Mouse (Mus musculus): Measurements from ENCODE around the gene Fcrl6.

Fcrl6 gene

DNA sequence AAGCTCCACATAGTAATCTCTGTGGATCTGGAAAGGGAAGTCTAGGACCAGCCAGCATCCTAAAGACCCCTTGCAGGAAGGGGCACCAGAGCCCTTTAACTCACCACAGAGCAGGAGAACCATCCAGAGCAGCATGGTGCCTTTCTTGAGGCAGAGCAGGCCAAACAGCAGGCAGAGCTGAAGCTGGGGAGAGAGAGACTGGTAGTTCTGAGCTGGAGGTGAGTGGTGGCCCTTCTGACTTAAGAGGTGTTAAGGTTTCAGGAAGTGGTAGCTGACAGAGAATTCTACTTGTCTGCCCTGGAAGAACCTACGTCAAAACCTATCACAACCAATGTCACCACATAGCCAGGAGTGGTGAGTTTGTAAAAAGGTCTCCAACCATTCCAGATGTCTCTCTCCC, at the start of gene Fcrl6:
Gene Fcrl6 (minus strand): TSS at position 226 of the 400 bp plus-strand sequence.
- in situ Hi-C loops (cut with MboI, MseI), result no loop called here

DNA sequence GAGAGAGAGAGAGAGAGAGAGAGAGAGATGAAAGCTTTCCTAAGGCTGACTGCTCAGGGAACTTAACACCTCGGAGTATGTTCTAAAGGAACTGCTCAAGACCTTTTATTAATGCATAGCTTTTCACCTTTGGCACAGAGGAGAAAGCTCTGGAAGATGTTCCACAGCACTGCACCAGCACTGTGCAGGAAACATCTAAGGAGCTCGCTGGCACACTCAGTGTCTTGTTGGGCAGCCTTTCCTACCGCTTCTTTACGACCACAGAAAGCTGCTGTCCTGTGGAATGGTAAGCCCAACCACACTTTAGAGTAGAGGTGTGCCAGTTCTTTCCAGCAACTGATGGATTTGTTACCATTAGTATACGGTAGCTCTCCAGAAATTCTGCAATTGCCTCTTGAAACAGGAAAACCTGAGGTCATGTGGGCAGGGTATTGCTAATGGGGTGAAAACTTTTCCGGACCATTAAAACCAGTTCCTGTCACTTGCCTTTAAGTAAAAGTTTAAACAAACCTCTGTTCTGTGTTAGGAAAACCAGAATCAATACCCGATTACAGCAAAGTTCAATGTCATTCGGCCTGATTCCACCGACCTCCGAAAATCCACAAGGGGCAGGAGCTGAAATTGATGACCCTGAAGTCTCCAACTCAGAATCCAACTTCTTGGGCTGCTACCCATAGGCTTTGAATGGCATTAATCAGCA, 49.1 kb upstream of the Fcrl6 start:
- in situ Hi-C loops (cut with MboI, MseI), result loop anchor here in 1 of 2 experiments (10.0 kb wide), 1 partner anchor 743 kb away; no protein-coding TSS in a partner anchor

DNA sequence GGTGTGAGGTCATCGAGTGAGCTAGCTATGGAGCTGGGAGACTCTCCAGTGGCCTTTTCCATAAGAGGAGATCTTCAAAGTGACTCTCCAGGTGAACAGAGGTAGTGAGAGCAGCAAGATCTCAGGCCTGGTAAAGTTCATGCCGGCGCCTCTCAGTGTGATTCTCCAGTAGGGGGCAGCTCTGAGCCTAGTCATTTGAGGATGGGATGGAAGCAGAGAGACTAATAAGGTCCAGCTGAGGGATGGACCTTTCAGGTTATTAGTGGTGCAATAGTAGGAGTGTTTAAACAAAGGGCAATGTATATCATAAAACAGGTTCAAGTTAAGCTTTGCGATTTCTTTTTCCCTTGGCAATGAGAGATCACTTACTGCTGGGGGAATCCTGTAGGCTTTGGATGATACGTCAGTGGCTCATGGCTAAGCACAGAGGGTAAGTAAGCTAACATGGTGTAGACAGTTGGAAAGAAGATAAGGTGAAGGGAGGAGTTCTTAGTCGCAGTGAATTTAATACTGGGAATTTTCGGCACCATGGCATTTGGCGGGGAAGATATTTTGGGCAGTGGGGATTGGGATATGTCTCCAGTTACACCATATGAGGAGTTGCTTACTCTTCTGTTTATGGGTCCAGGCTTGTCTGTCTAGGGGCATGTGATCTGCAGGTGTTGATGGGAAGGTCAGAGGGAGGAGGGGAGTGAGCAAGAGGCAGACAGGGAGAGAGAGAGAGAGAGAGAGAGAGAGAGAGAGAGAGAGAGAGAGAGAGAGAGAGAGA, 48.4 kb upstream of the Fcrl6 start:
- in situ Hi-C loops (cut with MboI, MseI), result loop anchor here in 1 of 2 experiments (10.0 kb wide), 1 partner anchor 744 kb away; no protein-coding TSS in a partner anchor

DNA sequence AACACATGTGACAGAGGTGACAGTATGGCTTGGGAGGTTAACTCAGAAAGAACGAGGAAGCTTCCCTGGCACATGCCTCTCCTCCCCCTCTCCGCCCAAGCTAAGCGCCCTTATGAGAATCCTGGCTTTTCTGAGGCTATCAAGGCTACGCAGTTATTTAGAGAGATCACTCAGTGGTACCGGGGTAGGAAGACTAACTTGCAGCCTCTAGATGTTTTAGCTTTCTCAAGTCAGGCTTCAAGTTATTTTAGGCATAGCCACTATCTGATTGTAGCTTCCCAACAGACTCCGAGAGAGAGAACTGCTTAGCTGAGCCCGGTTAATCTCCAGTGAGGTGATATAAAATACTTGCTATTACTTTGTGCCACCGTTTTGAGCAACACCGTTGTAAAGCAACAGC, 47.0 kb upstream of the Fcrl6 start:
- in situ Hi-C loops (cut with MboI, MseI), result loop anchor here in 1 of 2 experiments (25.0 kb wide), 1 partner anchor 612 kb away; the partner anchor contains the start of gene Vangl2

DNA sequence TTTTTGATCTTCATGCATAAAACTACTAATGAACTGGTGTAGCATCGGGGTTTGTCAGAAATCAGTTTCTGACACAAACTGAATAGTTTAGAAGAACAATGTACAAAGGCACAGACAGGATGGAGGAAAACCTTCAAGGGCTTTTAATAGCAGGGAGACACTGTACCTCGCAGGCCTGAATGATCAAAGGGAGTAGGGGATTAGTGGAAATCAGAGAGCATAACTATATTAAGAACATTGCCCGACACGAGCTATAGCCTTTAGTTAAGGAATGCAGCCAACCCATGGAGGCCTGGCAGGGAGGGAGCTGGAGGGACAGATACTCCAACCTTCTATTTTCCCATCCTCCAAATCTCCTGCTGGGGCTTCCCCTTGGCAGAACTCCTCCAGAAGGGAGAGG, 44.9 kb upstream of the Fcrl6 start:
- in situ Hi-C loops (cut with MboI, MseI), result loop anchor here in 1 of 2 experiments (25.0 kb wide), 1 partner anchor 610 kb away; the partner anchor contains the start of gene Vangl2

DNA sequence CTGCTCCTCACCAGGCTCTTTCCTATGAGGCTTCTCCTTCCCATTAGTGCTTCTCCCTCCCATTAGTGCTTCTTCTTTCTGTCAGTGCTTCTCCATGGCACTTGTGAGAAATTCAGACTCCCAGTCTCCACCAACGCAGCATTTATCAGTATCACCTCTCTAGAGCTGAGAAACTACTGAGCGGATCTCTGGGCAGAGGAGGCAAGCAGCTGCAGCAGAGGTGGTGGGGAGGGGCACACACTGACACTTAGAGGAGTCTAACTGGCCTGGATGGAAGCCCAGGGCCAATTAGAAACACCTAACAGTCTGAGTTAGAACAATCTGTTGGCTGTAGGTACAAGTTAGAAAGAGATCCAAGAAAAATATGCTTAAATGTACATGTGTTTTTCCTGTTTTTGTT, 36.4 kb upstream of the Fcrl6 start:
- in situ Hi-C loops (cut with MboI, MseI), result loop anchor here in 1 of 2 experiments (5.0 to 25.0 kb wide), 2 partner anchors 111 to 601 kb away; partner anchors contain the start of gene Vangl2

DNA sequence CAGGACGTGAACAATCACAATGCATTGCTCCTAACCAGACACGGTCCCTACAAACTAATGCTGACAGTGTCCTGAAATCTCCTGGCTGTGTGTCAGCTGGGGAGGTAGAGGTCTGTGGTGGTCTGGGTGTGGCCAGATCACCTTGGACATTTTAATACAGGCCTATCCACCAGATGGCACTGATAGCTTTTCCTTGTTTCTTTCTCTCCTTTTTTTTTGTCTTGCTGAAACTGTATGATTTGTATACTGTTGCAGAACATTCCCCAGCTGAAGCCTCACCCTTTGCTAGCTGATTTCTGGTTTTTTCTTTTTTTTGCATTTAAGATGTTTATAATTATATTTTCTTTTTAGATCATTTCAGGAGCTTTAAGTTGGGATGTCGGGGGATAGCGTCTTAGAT, 35.5 kb upstream of the Fcrl6 start:
- in situ Hi-C loops (cut with MboI, MseI), result loop anchor here in 1 of 2 experiments (5.0 to 25.0 kb wide), 2 partner anchors 110 to 600 kb away; partner anchors contain the start of gene Vangl2

DNA sequence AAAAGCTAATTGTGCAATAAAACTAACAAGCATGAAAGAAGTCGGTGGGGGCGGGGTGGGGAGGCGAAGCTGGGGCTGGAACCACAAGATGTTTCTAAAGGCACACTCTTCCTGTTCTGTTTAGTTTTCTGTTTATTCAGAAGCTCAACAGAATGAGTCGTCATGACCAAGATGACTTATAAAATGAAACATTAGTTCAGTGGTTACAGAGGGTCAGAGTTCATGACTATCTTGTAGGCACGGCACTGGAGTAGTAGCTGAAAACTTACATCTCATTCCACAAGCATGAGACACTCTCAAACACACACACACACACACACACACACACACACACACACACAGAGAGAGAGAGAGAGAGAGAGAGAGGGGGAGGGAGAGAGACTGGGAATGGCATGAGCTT, 33.9 kb upstream of the Fcrl6 start:
- in situ Hi-C loops (cut with MboI, MseI), result loop anchor here in 1 of 2 experiments (5.0 to 25.0 kb wide), 2 partner anchors 109 to 599 kb away; partner anchors contain the start of gene Vangl2

DNA sequence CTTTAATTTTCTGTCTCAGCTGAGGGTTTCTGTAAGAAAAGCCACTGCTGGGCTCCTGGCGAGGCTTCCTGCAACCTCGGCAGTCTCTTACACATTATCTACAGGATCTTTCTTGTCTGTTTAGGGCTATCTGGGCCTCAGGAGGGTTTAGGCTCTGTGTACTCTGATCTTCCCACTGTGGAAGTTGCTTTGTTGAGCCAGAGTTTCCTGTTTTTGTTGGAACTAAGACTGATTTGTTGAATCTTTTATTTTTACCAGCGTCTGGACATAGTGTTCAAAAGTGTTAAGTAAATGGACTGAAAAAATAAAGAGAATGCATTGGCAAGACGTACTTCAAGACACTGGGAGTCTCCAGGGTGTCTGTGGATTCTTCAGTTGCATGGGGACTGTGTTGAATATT, 32.9 kb upstream of the Fcrl6 start:
- in situ Hi-C loops (cut with MboI, MseI), result loop anchor here in 1 of 2 experiments (5.0 to 25.0 kb wide), 2 partner anchors 108 to 598 kb away; partner anchors contain the start of gene Vangl2

DNA sequence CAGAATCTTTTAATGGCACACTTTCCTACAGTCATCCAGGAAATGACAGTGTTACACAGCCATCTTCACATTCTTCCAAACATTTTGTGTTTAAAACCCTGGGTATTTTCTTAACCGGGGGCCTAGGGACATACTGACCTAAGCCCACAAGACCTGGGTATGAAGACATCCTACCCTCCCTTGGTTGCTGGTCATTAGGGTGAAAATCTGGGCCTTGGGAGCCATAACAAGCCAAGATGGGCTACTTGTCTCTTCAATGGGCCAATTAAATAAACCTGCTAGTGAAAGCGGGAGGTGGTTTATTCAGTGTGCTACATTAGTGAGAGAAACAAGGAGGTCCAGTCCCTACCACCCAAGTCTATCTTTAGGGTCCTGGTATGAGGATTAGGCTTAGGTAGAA, 31.8 kb upstream of the Fcrl6 start:
- in situ Hi-C loops (cut with MboI, MseI), result loop anchor here (5.0 to 25.0 kb wide), 4 partner anchors 107 to 597 kb away; partner anchors contain the start of gene Vangl2 (in 1 of the 2)

DNA sequence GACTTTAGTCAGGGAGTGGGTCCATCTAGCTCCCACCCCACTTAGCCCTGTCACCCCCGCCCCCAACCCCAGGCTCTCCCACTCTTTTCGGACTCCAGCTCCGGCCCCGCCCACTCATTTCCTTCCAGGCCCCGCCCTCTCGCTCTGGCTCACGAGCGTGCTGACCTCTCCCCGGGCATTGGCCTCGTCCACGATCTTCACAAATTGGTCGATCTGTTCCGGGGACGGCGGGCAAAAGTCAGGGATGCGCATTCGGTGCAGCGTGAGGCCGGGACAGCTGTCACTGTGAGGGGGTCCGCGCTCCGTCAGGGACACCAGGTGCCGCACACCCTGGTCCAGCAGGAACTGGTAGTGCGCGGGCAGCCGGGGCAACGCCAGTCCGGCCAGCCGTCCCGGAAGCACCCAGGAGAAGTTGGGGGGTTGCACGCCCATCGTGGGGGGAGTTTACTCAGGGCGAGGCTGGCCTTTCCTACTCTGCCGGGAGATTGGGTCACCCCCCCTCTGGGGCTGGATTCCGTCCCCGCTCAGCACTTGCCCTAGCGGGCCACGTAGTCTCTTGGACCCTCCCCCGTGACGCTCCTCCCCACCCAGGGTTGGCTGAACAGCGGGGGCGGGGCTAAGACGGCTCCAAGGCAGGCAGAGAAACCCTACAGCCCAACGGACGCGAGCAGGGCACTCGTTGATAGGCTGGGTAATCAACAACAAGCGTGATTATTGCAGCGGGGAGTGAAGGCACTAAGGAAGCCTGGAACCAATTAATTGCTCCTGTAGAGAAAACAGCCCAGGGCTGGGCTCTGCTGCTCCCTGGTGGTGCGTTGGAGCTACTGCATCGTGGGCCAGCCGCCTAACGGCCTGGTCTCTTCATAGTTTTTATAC, 30.3 kb upstream of the Fcrl6 start, which contains the start of gene Dusp23:
Gene Dusp23 (minus strand): TSS at position 512 of the 876 bp plus-strand sequence.
- in situ Hi-C loops (cut with MboI, MseI), result loop anchor here (5.0 to 25.0 kb wide), 4 partner anchors 105 to 595 kb away; partner anchors contain the start of gene Vangl2 (in 1 of the 2)

DNA sequence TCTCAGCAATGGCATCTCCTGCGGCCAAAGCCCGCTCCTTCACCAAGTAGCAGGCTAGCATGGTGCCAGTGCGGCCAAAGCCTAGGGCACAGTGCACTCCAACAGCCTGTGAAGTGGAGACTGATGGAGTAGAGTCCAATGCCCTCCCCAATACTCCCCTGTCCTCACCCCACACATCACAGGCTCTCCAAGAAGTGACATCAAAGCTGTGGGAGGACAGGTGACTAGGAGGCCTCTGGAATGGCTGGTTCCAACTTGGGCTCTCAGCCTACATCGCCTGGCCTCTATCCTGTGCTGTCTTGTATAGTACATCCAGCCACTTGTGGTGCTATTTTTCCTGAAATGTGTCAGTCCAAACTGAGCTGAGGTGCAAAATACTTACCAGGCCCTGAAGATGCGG, 29.4 kb upstream of the Fcrl6 start:
- in situ Hi-C loops (cut with MboI, MseI), result loop anchor here (5.0 to 25.0 kb wide), 4 partner anchors 104 to 594 kb away; partner anchors contain the start of gene Vangl2 (in 1 of the 2)

DNA sequence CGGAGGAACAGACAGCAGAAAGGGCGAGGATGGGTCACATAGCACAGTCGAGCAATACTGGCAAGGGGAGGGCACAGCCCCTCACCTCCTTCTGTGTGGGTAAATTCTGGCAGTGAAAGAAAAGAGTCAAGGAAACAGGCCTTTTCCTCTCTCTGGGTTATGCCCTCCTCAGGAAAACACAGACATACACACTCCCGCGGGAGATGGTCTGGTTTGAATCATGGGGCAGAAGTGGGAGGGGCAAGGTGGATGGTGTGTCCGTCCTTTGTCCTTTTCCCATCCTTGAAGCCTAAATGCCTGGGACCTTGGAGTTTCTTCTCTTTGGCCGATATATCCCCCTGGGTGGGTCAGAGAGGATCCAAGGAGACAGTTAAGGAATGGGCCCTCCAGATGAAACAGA, 27.5 kb upstream of the Fcrl6 start:
- in situ Hi-C loops (cut with MboI, MseI), result loop anchor here (5.0 to 25.0 kb wide), 4 partner anchors 103 to 593 kb away; partner anchors contain the start of gene Vangl2 (in 1 of the 2)

DNA sequence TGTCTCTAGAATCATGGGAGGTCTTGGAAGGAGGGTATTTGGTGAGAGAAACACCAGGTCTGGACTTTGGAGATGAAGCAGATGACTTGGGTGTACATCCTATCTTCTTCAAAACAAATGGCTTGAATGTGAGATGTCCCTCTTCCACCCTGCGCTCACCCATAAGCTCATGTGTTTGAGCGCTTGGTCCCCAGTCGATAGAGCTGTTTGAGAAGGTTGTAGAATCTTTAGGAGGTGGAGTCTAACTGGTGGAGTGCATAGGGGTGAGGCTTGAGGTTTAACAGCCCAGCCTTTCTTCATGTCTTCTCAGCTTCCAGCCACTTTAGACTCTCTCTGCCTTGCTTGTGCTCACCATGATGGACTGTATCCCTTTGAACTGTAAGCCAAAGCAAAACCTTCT, 24.0 kb upstream of the Fcrl6 start:
- in situ Hi-C loops (cut with MboI, MseI), result loop anchor here in 1 of 2 experiments (25.0 kb wide), 1 partner anchor 589 kb away; the partner anchor contains the start of gene Vangl2

DNA sequence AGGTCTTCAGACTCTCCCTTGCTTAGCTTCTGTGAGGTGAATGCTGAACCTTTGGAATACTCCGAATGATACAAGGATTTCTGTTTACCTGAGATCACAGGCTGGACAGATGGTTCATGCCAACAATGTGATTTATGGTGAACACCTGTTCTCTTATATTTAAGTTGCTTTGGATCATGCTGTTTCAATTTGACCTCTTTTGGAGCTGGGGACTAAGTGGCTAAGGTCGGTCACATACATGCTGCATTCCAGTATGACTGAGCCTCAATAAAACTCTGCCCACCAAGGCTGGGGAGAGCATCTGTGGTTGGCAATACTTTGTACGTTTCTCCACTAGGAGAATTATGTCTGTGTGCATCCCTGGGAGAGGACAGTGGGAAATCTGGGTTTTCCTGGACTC, 21.7 kb upstream of the Fcrl6 start:
- in situ Hi-C loops (cut with MboI, MseI), result no loop called here

DNA sequence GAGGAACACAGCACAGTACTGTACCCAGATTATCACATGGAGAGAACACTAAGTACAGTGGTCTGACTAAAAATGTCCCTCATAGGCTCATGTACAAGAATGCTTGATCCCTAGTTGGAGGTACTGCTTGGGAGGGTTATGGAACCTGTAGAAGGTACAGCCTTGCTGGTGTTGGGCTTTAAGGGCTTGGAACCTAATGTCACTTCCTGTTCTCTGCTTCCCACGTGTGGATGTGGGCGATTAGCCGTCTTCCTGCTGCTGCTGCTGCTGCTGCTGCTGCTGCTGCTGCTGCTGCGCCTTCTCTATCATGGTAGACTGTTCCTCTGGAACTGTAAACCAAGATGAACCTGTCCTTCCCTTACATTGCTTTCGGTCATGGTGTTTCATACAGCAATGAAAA, 21.2 kb upstream of the Fcrl6 start:
- in situ Hi-C loops (cut with MboI, MseI), result no loop called here

DNA sequence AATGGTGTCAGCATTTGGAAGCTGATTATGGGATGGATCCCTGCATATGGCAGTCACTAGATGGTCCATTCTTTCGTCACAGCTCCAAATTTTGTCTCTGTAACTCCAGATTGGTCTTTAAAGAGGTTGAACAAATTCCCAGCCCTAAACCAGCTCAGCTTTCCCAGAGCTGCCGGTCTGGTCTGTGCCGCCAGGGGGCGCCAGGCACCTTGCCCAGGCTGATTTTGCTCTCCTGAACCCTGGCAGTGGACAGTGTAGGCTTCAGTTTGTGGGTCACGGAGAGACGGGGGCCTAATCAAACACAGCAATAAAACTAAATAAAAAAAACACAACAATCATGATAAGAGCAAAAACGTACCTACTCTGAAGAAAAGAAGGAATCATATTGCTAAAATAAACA, 16.9 kb upstream of the Fcrl6 start:
- in situ Hi-C loops (cut with MboI, MseI), result no loop called here

DNA sequence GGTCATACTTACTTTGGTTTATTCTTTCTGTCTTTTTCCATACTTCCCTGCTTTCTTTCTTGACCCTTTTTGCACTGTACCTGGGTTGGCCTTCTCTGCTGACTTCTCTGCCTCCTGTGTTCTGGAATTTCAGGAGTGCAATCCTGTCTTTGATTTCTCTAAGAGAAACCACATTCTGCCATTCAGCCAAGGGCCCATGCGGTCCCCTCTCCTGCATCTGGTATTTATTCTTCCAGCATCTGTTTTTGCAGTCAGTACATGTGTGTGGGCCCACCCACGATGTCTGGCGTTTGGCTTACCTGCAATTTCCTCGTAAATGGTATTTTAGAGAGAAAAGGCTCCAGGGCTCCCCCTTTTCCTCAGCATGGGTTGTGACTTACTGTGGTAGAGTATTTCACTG, 15.8 kb upstream of the Fcrl6 start:
- in situ Hi-C loops (cut with MboI, MseI), result no loop called here

DNA sequence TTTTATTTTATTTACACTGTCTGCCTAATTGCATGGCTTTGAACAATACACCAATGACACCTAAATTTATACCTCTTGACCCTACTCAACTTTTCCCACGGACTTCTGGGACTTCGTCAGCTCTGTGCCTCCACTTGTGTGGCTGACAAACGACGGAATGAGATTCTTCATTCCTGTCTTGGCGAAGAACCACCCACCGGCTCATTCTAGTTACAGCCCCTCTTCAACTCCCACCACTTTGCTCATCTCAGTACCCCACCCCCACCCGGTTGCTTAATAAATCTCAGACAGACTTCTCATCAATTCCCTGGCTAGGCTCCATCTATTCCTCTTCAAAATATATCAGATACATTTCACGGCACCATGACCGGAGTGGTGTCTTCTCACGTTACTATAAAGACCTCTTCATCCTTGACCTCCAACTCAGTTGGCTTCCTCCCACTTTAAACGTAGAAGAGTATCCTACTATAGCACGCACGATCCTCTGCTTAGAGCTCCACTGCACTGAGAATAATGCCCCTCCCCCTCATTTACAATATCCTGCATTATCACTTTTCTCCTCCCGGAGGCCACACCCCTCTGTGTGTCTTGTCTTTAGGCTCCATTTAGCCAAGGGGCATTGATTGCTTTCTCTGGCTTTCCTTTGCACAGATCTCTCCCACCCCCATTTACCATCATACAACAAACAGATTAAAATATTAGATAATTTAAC, 15.2 kb upstream of the Fcrl6 start:
- in situ Hi-C loops (cut with MboI, MseI), result no loop called here

Measured in T-helper 17 cell (primary cell).